Mouse (Mus musculus) heart, postnatal 36 days (tissue): ENCODE data around the gene Cep128. TPM values are rescaled to one million over a fixed set of nuclear protein-coding genes. Genes with fewer than 3 reads are reported as not detected.

Source experiments
- DNase-seq, 2 experiments: peaks; one replicate each; pipeline ENCODE4 v3.0.0; 2021 to 2022
- intact Hi-C: fragments of 180-260 bp; cut with DNase I; formaldehyde crosslinking; loops from one replicate; pipeline ENCODE4 v1.15.1; 2025
- total RNA-seq, 2 experiments: library from RNA; stranded (reverse); gene quantifications; 2 replicates each; pipeline ENCODE4 v1.2.3; 2021

Gene Cep128
- total RNA-seq, 2 experiments from 2014 or later, result 10.3 to 10.9 TPM

- no peak for DNase-seq
- intact Hi-C loops, result no loop called here
These were observed 198.6 kb downstream of the Cep128 start for GRCm38 (mm10) chr12:91185564-91185963.

GRCm38 (mm10) chr12:91184616-91185015, 199.6 kb downstream of the Cep128 start:
- intact Hi-C loops, result no loop called here
- DNase-seq, result no peak

GRCm38 (mm10) chr12:91183928-91184327, 200.3 kb downstream of the Cep128 start:
- intact Hi-C loops, result no loop called here
- no peak for DNase-seq

- no peak for DNase-seq
- intact Hi-C loops, result no loop called here
These were observed 200.8 kb downstream of the Cep128 start for GRCm38 (mm10) chr12:91183304-91183855.

GRCm38 (mm10) chr12:91176808-91177526, 207.2 kb downstream of the Cep128 start:
- intact Hi-C loops, result no loop called here
- no peak for DNase-seq

GRCm38 (mm10) chr12:91171613-91172012, 212.6 kb downstream of the Cep128 start:
- no peak for DNase-seq
- intact Hi-C loops, result no loop called here

GRCm38 (mm10) chr12:91161015-91161730, 223.0 kb downstream of the Cep128 start:
- DNase-seq, result no peak
- intact Hi-C loops, result no loop called here

- intact Hi-C loops, result no loop called here
- DNase-seq, result no peak
These were observed 225.7 kb downstream of the Cep128 start for GRCm38 (mm10) chr12:91158481-91158880.

GRCm38 (mm10) chr12:91154052-91154451, 230.2 kb downstream of the Cep128 start:
- intact Hi-C loops, result no loop called here
- no peak for DNase-seq

GRCm38 (mm10) chr12:91149152-91149551, 235.1 kb downstream of the Cep128 start:
- intact Hi-C loops, result no loop called here
- no peak for DNase-seq

GRCm38 (mm10) chr12:91134740-91135517, 249.3 kb downstream of the Cep128 start:
- DNase-seq, result no peak
- intact Hi-C loops, result no loop called here

GRCm38 (mm10) chr12:91115054-91115453, 269.2 kb downstream of the Cep128 start:
- intact Hi-C loops, result no loop called here
- no peak for DNase-seq

GRCm38 (mm10) chr12:91103316-91103715, 280.9 kb downstream of the Cep128 start:
- intact Hi-C loops, result no loop called here
- DNase-seq, result no peak

GRCm38 (mm10) chr12:91097869-91098268, 286.3 kb downstream of the Cep128 start:
- intact Hi-C loops, result no loop called here
- no peak for DNase-seq

- no peak for DNase-seq
- intact Hi-C loops, result no loop called here
These were observed 288.0 kb downstream of the Cep128 start for GRCm38 (mm10) chr12:91096197-91096596.

- intact Hi-C loops, result loop anchor here (5.0 to 10.0 kb wide), 2 partner anchors 227 to 271 kb away; no protein-coding TSS in a partner anchor
- DNase-seq, result no peak
These were observed 295.9 kb downstream of the Cep128 start for GRCm38 (mm10) chr12:91088271-91088670.

- no peak for DNase-seq
- intact Hi-C loops, result loop anchor here (2.0 to 10.0 kb wide), 3 partner anchors 229 to 345 kb away; no protein-coding TSS in a partner anchor
These were observed 298.2 kb downstream of the Cep128 start for GRCm38 (mm10) chr12:91085967-91086366.

GRCm38 (mm10) chr12:91075600-91075999, 308.6 kb downstream of the Cep128 start:
- intact Hi-C loops, result no loop called here
- no peak for DNase-seq

- intact Hi-C loops, result no loop called here
- no peak for DNase-seq
These were observed 313.6 kb downstream of the Cep128 start for GRCm38 (mm10) chr12:91070551-91071045.

- no peak for DNase-seq
- intact Hi-C loops, result no loop called here
These were observed 317.1 kb downstream of the Cep128 start for GRCm38 (mm10) chr12:91067083-91067441.
